ENCODE assay signal across 10 mouse cellular contexts in the genomic region with DNA sequence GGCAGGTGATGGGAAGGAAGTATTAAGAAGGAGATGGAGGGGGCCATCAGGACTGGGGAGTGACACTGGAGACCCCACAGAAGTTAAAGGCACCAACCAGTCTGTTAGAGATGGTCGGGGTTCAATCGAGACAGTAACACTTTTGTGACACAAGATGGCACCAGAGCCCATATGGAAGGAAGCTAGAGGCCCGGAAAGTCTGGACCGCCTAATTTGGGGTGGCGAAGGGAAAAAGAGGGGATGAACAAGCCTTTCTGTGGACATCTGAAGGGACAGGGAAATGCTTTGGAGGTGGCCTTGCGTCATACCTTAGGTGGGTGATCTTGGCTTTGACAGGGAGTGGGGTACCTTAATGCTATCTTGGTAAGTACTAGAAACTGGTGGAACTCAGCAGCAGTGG. TPM values are rescaled to one million over a fixed set of nuclear protein-coding genes. Genes with fewer than 3 reads are reported as not detected.
DNase-seq lines count a peak whose midpoint lies in the region; ATAC-seq and TF ChIP-seq lines count a peak whose summit lies in the region.
"Had no signal": no experiment of that assay in that cellular context is flagged by ENCODE, and none has a peak within 500 bp of the region (broad histone marks: within the 10 kb centered on the region; RNA-seq: fewer than 3 reads in every experiment).

No protein-coding gene starts in this region.

- peak; percentile 69 for TF ChIP-seq CTCF in cerebellum, adult 2 months (IDR thresholded peaks at IDR 0.05; ENCODE audit: borderline replicate concordance, insufficient read depth, low read depth, low read length)
- TF ChIP-seq CTCF in liver, adult 2 months (IDR thresholded peaks at IDR 0.05; ENCODE audit: low read depth, low read length), result peak; percentile 6; the same call in 1 of the 2 replicates

- H3K4me2 ChIP-seq in liver, embryonic 11.5 days, result no peak overlapping the region
- H3K4me2 ChIP-seq: limb, embryonic 13.5 days had no signal

- no peak overlapping the region for H3K9ac ChIP-seq in liver, adult 2 months (ENCODE audit: low read depth, low read length)
- H3K9ac ChIP-seq in liver, embryonic 11.5 days (ENCODE audit: low read depth, low read length), result no peak overlapping the region
- H3K9ac ChIP-seq: limb, embryonic 13.5 days had no signal

- peak; percentile 38 to 49 for DNase-seq in cerebellum, adult 2 months
- no peak for DNase-seq in cerebellum, adult 11 months
- DNase-seq in liver, adult 2 months (ENCODE audit: extremely low read depth, low read depth, low spot score), result no peak
- DNase-seq in liver, embryonic 11.5 days (ENCODE audit: low spot score), result no peak
- peak; percentile 46 for DNase-seq in R1 (ENCODE audit: low read depth, low spot score)
- peak; percentile 42 to 57 for DNase-seq in layer of hippocampus, postnatal 10 days (ENCODE audit: low spot score in 2 of 2)
- no peak for DNase-seq in T-cell, adult 2 months (ENCODE audit: low spot score)
- no peak for DNase-seq in ovary, postnatal 10 days (ENCODE audit: low spot score)

- ATAC-seq in liver, embryonic 11.5 days (replicated peaks; ENCODE audit: low FRiP score), result no peak

- H3K79me2 ChIP-seq in liver, adult 2 months (ENCODE audit: control insufficient read depth, insufficient read depth, low read length), result no peaks in the 10 kb centered on the region

- no peaks in the 10 kb centered on the region for H3K9me3 ChIP-seq in liver, embryonic 11.5 days (ENCODE audit: control insufficient read depth, low read length)
- H3K9me3 ChIP-seq: G1E; limb, embryonic 13.5 days had no signal

- H3K27me3 ChIP-seq in cerebellum, adult 2 months (ENCODE audit: control insufficient read depth, insufficient read depth, low read length), result no peaks in the 10 kb centered on the region
- no peaks in the 10 kb centered on the region for H3K27me3 ChIP-seq in liver, adult 2 months (ENCODE audit: control insufficient read depth, insufficient read depth, low read length)
- no peaks in the 10 kb centered on the region for H3K27me3 ChIP-seq in liver, embryonic 11.5 days (replicated peaks; ENCODE audit: control insufficient read depth, insufficient read depth, low read length)
- H3K27me3 ChIP-seq: limb, embryonic 13.5 days had no signal

- H3K4me1 ChIP-seq in cerebellum, adult 2 months (ENCODE audit: control insufficient read depth, insufficient read depth, low read length), result peaks cover 3% of the 10 kb centered on the region; the same call in 1 of the 2 replicates
- no peaks in the 10 kb centered on the region for H3K4me1 ChIP-seq in liver, adult 2 months (ENCODE audit: control insufficient read depth, insufficient read depth, low read length)
- H3K4me1 ChIP-seq in liver, embryonic 11.5 days (replicated peaks; ENCODE audit: control insufficient read depth, insufficient read depth, low read length), result no peaks in the 10 kb centered on the region
- H3K4me1 ChIP-seq: limb, embryonic 13.5 days had no signal

- H3K27ac ChIP-seq in cerebellum, adult 2 months (ENCODE audit: insufficient read depth, low read length), result no peak overlapping the region
- H3K27ac ChIP-seq in liver, adult 2 months (replicated peaks; ENCODE audit: insufficient read depth, low read depth, low read length), result no peak overlapping the region
- no peak overlapping the region for H3K27ac ChIP-seq in liver, embryonic 11.5 days (ENCODE audit: low read depth, low read length)
- H3K27ac ChIP-seq: limb, embryonic 13.5 days had no signal

- TF ChIP-seq POLR2A in cerebellum, adult 2 months (IDR thresholded peaks at IDR 0.05; ENCODE audit: borderline replicate concordance, insufficient read depth, low read length), result no peak
- TF ChIP-seq POLR2A in liver, adult 2 months (IDR thresholded peaks at IDR 0.05; ENCODE audit: extremely low read depth, insufficient read depth, low read length), result no peak

- H3K4me3 ChIP-seq in cerebellum, adult 2 months (replicated peaks; ENCODE audit: insufficient read depth, low read depth, low read length), result no peak overlapping the region
- H3K4me3 ChIP-seq in liver, adult 2 months (ENCODE audit: insufficient read depth, low read depth, low read length), result no peak overlapping the region
- no peak overlapping the region for H3K4me3 ChIP-seq in liver, embryonic 11.5 days (ENCODE audit: low read depth, low read length)
- H3K4me3 ChIP-seq: limb, embryonic 13.5 days had no signal

- H3K36me3 ChIP-seq in liver, adult 2 months (ENCODE audit: control insufficient read depth, insufficient read depth, low read length), result peaks cover 51% of the 10 kb centered on the region
- H3K36me3 ChIP-seq in liver, embryonic 11.5 days (ENCODE audit: control insufficient read depth, insufficient read depth, low read length), result peaks cover 22% of the 10 kb centered on the region
- H3K36me3 ChIP-seq: G1E had no signal

- 44% methylated on average over 6 of the region's 6 CpGs for WGBS in cerebellum, adult 2 months
- 79% methylated on average over 6 of the region's 6 CpGs for WGBS in liver, adult 2 months
- 71% methylated on average over 6 of the region's 6 CpGs for WGBS in liver, embryonic 11.5 days

RNA-seq across cellular contexts. Expression of a gene that starts 35.0 kb away (rescaled TPM):
- polyA plus RNA-seq in cerebellum, adult 2 months (2012; rRNA removed), result 8.1 and 8.3 TPM in 2 replicates
- total RNA-seq in liver, adult 2 months (2014; rRNA removed), result 0.65 and 1.4 TPM in 2 replicates
- 3.3 and 6.1 TPM in 2 replicates for polyA plus RNA-seq in liver, adult 2 months (2012; rRNA removed)
- 3.4 and 4.6 TPM in 2 replicates for polyA plus RNA-seq in liver, embryonic 11.5 days (2014; fragmentation: Nextera tagmentation; extraction: Ambion mirVana)
- total RNA-seq in layer of hippocampus, postnatal 10 days (2021), result 10 to 100 TPM; 13.2 to 13.4 TPM
- polyA plus RNA-seq: G1E had no signal

Comparison
In these comparisons a context has a peak if more than half of its experiments do, and no peak if none do; other contexts are left out.
1. DNase-seq: peak in cerebellum, adult 2 months (2 of 2), R1 (single experiment) and layer of hippocampus, postnatal 10 days (2 of 2); none in cerebellum, adult 11 months (single experiment), liver, adult 2 months (single experiment), liver, embryonic 11.5 days (single experiment), T-cell, adult 2 months (single experiment) and ovary, postnatal 10 days (single experiment).